Mouse (Mus musculus) frontal cortex, adult (tissue): ENCODE measurements around the gene Ctla4.

ENCODE experiments used
- ATAC-seq: cut with Nextera tagmentation; 2 replicates; pipeline ENCODE4 v1.9.2; 2017; ENCODE audit warnings: mild to moderate bottlenecking, moderate library complexity, mixed read lengths; ENCODE audit not compliant: low TSS enrichment

Gene Ctla4

DNA sequence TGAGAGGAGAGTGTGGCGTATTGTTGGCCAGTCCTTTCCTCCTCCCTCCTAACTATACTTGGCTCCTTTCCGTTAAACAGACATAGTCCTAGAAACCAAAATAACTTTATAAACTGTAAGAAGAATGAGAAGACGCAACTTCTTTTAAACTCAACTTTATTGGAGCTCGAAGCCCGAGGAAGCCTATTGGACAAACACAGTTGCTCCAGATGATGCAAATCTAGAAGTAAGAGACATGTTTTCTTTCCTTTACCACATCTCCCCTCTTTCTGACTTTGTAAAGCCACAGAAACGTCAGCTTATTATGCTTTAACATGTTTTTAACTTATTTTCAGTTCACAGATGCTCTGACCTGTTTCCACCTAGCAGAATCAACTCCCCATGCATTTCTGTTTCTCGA lies at the start of gene Ctla4:
Ctla4 (plus strand) TSS at position 20 of the 400 bp plus-strand sequence.
- ATAC-seq: no peak

DNA sequence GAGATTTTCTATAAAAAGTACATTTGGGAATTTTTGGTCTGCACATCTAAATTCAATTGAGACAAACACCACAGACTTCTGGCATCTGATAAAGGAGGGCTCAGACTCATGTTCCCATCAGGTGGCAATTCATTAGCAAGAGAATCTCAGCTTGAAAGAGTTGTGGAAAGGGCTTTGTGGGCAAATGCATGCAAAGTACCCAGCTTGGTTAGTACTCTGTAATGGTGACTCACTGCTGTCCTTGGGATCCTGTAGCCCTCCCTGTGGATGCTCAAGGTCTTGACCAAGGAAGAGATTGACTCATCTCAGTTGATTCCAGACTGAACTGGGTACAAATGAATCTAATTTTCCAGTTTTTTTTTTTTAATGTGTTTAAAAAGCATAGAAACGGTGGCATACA lies 47.6 kb upstream of the Ctla4 start:
- no peak; the same call in 1 of the 2 replicates for ATAC-seq

DNA sequence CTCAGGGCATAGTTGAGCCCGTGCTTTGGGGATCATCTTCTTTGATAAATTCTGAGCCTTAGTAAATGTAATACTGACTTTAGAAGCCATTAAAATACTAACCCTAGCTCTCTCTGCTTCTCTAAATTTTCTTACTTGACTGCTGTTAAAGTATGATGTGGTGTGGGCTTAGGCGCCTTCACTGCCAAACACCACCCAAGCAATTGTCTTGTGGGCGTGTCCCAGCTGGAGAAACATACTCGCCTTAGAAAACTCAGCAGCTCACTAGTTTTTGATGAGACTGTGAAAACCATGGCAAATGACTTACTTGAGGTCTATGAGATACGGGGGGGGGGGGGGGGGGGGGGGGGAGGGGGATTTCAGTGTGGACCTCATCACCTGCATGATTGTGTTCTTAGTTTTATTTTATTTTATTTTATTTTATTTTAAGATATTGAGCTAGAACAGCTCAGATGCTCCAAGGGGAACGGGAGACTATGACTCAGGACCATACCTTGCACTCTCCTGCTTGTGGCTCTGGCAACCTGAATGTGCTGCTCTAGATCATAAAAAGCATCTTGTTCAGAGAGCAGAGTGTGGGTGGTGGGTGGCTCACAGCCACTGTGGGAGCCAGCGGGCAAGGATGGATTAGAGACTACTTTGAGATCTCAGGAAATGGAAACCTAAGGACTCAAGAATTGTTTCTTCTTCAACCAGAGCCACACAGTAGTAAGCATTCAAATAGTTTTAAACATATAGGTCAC lies 41.3 kb upstream of the Ctla4 start:
- ATAC-seq: peak; percentile 81

DNA sequence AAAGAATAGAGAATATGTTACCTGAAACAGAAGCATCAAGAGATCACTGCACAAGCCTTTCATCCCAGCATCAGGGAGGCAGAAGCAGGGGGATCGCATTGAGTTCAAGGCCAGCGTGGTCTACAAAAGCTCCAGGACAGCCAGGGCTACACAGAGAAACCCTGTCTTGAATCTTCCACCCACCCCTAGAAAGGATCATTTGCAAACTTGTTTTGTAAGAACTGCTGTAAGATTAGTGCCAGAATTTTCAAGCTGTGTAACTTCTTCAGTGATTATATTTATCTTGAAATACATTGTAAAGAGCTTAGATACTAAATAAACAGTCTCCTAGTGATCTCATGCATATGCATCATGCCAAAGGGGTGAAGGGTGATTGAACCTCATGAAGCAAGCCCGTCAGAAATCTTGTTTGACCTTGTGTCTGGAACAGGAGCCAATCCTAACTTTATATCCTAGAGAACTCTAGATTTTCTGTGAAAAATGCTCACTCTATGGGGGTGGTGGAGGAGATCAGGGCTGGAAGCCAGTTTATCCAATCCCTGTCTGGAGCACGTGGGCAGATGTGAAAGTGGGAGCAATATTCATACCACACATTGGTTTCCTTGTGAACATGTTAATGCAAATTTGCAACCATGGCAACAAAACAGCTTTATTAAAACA lies 40.1 kb upstream of the Ctla4 start:
- ATAC-seq: peak; percentile 72

DNA sequence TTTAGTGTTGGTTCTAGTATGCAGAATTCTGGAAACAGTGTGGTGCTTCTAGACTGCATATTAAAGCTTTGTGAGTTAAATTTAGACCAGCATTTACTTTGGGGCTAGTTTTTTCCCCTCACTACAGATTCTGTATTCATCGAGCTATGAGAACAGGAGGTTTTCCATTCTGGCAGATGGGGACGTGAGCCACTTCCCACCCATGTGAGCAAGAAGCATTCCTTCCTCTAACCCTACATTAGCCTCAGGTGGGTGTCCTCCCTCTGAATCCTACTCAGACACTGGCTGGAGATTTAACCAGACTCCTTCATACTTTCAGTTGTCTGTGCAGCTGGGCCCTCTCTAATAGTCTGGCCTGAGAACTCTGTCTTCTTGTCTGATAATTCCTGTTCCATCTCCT lies 37.7 kb upstream of the Ctla4 start:
- peak; percentile 53 for ATAC-seq

DNA sequence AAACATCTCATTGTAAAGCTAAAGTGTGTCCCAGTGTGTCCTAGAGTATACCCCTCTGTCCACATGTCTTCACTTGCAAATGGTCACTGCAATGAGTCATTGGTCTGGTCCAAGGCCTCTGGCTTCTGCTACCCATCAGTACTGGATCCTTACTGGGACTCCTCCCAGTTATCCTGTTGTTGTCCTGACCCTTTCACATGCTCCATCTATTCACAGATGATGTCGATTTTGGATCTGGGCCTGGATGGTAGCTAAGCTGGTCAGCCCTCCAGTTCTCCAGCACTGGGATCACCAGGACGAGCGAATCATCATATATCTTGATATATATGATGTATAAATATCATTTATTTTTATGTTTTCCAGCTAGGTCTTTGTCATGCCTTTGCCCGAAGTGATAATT lies 37.0 kb upstream of the Ctla4 start:
- ATAC-seq: no peak

DNA sequence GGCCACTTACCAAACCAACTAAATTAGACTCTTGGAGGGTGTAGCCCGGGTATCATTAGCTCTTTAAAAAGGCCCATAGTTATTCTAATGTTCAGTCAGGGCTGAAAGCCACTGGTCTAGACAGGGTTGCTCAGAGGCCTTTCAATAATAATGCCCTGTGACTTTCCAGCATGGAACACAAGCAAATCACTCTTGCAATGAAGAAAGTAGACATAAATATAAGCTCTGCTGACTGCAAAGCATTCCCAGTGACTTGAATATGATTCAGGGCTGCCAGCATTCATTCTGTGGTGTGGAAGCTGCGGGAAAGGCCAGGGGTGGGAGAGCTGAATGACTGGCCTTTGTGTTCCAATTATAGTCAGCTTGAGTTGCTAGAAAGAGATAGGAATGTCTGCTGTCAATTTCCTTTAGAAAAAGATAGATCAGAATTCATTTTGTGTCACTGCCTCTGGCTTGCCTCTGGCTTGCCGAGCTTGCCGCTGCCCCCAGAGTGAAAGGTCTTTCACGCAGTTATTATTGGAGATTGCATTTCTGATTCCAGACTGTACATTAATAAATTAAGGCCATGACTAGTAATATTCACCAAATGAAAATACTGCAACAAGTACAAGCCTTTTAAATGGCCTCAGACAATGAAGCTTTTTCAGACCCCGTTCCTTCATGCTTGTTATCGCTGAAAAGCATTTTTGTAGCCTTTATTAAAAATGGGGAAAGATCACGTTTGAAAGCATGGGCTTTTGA lies 35.6 kb upstream of the Ctla4 start:
- no peak for ATAC-seq

DNA sequence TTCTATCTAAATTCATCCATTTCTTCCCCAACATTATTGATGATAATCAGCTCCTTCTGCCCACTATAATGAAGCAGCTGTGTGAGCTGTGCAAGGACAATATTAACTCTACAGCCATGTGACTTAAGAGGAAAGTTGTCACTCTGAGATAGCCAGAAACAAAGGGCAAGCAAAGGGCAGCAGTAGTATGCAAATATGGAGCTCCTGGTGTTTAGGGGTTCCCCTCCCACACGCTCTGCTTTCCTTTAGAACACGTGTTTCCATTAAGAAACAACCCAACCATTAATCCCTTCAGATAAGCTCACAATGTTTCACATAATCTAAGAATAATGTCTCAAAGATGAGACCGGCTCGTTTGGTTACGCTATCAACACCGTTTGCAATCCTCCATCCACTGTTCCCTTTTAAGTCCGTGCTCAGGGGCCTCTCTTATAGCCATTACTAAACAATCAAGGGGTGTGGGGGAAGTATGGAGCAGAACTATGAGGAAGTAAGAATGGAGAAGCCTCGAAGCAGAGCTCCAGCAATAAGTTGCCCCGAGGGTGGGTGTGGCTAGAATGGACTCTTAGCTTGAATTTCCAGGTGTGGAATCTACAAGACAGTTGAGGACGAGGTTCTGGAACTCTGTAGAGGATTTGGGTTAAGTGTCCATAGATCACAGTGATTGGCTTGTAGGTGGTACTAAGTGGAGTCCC lies 34.6 kb upstream of the Ctla4 start:
- no peak for ATAC-seq

DNA sequence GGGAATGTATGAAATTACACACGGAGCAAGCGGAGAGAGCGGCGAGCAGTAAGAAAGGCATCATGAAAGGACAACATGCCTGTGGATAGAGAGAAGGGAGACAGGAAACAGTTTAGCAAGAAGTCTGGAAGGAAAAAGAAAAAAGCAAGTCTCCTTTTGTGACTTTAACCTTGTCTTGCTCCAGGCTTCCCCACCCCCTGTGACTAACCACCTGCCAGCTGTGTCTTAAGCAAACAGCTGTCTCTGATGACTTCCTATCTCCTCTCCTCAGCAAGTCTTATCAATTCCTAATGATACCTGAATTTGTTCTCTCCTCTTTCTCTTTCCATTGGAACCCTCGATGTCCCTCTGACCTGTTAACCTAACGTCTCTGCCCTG lies 34.0 kb upstream of the Ctla4 start:
- ATAC-seq: no peak

DNA sequence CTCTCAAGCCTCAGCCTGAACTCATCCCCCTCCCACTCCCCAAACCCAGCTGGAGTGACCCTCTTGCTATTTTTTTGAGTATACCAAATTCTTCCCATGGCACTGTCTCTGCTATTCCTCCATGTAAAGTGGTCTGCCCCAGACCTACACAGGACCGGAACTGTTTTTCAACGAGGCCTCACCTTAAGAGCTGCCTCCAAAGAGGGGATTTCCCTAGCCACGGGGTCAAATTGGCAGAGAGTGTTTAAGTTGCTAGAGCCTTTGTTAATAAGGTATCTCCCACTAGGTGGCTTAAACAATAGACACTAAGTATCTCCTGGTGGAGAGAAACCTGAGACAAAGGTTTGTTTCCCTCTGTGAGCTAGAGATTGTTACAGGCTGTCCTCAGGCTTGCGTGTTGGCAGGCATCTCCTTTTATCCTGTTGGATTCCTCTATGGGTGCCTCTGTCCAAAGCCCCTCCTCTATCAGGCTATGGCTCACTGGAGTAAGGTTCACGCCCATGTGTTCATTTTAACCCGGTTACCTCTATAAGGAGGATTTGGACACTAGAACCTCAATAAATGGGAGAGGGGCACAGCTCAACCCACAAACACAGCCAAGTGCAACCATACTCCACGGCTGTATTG lies 33.4 kb upstream of the Ctla4 start:
- no peak for ATAC-seq

DNA sequence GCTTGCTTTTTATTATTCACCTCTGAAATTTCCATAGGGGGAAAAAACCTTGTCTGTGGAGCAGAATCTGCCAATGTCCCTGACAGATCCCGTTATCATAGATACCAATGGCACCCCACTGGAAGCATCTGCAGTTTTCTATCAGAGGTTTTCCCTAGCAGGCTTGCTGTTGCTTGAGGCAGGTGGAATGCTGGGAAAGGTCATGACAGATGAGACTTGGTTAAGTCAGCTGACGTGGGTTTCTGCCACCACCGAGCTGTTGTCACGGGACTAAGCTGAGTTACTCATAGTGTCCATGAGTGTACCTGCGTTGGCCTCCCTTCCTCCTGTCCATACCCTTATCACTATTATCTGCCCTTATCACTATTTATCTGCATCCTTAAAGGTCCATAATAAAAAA lies 32.8 kb upstream of the Ctla4 start:
- ATAC-seq: no peak

DNA sequence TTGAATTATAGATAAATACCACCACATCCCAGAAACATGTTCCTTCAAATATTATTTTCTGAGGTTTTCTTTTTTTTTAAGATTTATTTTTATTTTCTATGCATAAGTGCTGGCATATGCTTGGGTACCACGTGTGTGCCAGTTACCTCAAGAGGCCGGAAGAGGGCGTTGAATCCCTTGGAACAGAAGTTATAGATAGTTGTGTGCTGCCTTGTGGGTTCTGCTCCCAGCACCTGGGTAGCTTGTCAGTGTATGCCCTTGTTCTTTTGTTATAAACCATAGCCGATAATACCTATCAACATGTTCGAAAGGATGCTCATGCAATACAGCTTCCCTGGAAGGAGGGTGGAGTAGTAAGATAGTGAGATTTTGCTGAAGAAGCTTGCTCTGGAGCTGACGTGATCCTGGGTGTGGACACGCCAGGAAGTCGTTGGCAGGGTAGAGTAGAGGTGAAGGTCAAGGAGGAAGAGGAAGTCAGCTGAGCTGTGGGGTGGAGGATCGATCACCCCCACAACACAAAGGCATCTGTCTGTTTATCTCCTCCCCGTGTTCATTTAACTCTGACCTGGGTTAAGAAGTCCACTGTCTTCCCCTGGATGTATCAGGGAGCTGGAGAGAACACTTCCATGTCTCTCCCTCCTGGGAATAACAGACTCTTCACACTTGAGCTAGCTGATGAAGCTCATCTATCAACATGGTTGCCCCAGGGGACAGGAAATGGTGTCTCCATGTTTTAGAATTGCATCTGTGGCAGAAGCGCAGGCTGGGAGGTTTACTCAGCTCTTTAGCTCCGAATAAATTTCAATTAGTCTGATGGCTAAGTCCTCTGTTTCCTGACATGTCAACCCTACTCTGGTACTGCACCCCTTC lies 29.2 kb upstream of the Ctla4 start:
- ATAC-seq: no peak

DNA sequence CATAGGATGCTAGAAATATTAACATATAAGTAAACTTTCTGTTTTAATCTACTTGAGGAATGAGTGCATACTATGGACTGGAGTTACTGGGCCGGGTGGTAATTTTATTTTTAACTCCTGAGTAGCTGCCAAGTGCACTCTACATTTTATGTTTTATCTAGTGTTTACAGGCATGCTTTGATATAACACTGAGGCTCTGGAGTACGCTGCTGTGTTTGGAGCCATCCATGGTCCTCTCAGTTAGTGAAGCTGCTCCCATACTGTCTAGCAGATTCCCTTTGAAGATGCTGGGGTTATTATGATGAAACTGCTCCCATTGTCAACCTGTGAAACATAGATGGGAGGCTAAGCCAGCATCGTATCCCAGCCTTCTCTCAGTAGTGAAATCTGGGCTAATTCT lies 27.6 kb upstream of the Ctla4 start:
- no peak for ATAC-seq

DNA sequence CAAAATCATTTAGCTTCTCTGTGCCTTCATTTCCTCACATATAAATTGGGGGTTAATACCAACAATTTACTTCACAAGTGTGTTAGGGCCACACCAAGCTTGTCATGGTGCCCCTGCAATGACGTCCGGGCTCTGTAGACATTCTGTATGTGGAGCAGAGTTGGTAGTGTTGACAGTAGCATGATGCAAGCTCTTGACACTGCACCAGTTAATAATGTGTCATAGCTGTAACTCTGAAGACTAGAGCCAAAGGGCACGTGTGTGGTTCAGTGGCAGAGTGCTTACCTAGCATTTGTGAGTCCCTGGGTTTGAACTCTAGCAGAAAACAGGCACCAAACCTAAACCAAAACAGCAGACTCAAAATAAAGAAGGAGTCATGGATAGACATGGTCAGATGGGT lies 27.0 kb upstream of the Ctla4 start:
- ATAC-seq: no peak

DNA sequence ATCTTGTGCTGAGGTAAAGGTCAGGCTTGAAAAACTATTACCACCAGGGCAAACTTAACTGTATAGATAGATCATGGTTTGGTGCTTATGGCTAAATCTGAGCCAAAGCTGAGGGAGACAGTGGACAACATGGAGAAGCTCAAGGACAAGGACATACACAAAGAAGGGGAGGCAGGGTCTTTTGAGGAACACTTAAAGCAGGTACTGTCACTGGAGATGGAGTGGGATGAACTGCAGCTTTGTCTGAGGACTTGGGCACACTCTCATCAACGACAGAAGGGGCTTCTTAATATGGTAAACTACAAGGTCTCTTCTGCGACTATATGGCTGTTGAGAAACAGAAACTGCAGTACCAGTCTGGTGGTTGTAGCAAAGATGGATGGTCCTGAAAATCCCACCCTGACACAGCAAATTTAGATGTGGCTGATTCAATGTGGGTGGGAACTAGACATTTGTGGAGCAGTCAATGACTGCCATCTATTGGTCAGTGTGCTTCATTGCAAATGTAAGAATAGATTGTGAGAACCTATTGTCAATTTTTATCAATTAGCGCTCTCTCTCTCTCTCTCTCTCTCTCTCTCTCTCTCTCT lies 26.3 kb upstream of the Ctla4 start:
- peak; percentile 42 for ATAC-seq

DNA sequence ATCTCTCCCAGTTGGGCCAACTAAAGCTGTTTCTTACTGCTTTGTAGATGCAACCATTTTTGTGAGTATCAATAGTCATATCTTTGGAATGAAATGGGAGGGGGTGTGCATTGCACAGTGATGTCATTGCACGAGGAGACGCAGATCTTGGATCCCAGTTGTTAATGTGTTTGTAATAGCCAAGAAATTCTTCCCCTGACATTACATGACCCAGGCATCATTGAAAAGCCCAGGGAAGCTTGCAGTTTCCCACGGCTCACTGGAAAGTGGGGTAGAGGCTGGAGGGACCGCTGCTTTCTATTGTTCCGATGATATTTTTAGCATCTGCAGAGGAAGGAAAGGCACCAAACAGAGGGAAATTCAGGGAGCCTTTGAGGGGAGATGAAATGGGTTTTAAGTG lies 25.8 kb upstream of the Ctla4 start:
- ATAC-seq: peak; percentile 57

DNA sequence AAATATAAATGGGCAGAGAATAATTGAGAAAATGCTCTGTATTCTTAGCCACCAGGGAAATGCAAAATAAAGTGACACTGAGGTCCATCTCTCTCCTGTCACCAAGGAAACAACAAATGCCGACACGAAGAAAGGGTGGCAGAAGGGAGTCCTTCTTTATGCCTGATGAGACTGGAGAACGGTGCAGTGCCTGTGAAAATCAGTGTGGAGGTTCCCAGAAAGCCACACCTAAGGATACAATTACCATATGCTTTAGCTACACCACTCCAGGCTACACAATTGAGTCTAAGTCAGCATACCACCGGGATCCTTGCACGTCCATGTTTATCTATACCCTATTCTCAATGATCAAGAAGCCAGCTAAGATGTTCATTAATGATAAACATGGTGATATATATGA lies 25.4 kb upstream of the Ctla4 start:
- ATAC-seq: peak; percentile 36

DNA sequence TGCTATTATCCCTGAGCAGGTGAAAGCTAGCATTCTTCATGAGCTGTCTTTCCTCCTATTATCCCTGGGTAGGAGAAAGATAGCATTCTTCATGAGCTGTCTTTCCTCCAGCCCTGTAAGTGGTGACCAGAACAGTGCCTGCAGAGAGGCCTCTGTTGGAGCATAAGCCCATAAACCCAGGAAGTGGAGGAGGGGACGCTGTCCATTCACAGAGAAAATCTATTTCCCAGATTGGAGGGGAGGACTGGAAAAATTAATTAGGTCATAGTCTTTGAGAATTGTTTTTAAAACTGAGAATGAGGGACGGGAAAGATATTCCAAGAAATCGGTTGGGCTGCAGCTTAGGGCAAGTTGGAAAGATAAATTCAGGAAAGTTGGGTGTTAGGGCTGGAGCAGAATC lies 24.3 kb upstream of the Ctla4 start:
- no peak for ATAC-seq

DNA sequence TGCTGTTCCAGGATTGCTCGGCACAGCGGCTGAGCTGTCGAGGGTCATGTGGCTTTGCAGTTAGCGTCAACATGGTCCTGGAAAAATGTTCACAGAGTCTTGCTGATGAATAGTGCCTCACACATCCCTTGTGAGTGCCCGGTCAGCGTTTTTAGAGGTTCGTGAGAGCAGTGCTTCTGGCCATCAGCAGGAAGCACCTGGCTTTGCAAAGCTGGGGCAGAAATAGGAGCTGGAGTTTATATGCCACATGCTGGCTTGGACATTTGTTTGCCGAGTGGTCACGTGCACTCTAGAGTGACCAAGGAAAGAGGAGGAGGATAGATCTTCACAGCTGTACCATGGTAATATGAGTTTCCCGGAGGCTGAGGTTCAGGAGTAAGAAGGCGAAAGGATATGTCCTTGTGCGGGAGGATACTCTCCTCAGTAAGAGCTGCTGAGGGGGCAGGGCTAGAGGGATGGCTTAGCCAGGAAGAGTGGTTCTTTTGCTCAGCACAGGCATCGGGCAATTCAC lies 23.8 kb upstream of the Ctla4 start:
- ATAC-seq: no peak

DNA sequence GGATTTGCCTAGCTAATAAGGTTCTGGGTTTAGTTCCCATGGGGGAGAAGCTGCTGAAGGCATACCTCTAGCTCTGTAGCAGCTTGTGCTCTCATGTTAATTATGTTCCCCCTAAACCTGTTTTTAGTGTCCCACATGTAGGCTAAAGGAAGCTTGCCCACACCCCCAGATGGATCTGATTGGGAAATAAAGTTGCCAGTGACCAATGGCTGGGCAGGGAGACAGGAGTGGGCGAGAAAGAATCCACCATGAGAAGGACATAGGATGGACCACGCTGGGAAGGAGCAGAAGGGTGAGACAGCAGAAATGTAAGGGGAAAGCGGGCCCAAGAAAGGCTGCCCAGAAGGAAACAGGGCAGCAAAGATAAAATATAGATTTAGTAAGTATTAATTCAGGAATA lies 23.1 kb upstream of the Ctla4 start:
- ATAC-seq: 0 out of 2 replicates have a peak, but pooled peaks have one; percentile 13
